Mouse (Mus musculus): ENCODE results near the gene Lamc1. TPM values are rescaled to one million over a fixed set of nuclear protein-coding genes. Genes with fewer than 3 reads are reported as not detected.

The Lamc1 gene
- total and polyA plus RNA-seq, 3 experiments, result 13.1 to 174 (median 32.4) TPM

DNA sequence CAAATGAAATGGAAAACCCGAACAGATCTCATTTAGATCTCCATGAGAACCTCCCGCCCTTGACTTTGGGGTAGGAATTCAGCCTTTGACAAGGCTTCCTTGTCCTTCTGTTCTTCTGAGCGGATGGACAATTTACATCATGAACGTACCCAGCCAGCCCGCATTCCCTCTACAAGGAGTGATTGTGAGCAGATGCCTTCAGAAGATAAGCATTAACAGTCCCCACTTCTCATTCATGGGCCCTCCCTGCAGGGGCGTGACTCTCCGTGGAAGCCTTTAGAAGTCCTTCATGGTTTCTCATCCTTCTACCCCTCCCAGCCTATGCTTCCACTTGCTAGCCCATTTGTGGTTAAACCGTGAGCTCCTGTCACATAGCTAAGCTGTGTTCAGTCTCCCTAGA lies 58.9 kb downstream of the Lamc1 start (continued):
- TF ChIP-seq E2F4 (IDR thresholded peaks at IDR 0.05; ENCODE audit: borderline replicate concordance, low read depth, low read length), result no peak
- TF ChIP-seq NRF1 (IDR thresholded peaks at IDR 0.05; ENCODE audit: insufficient read depth, low read depth, low read length, poor library complexity, severe bottlenecking), result no peak

DNA sequence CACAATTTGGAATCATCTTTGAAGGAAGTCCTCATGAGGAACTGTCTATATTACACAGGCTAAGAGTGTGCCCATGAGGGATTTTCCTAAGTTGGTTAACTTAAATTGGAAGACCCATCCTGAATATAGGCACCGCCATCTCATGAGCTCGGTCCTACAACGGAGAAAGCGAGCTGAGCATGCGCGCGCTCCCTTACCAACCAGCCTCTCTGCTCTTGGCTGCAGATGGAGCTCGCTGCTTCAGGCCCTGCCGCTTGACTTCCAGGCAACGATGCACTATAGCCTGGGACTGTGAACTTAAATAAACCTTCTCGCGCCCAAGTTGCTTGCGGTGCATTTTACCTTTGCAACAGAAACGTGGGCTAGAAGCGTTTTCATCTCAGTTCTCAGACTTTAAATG lies 61.8 kb downstream of the Lamc1 start:
- Histone ChIP-seq H3K4me1 (ENCODE audit: control insufficient read depth in 1 of 2, insufficient read depth in 2 of 2, low read length in 2 of 2) (peaks cover 9 to 16% of the 10 kb centered on the region in 2 experiments), H3K79me2 (ENCODE audit: control insufficient read depth, insufficient read depth, low read length, poor library complexity) (no peaks in the 10 kb centered on the region; the same call in 1 of the 2 replicates), H3K36me3 (ENCODE audit: control insufficient read depth in 1 of 2, insufficient read depth in 2 of 2, low read length in 2 of 2) (peaks cover 0 to 15% of the 10 kb centered on the region in 2 experiments; a peak in 2 of 4 replicates), H3K9ac (ENCODE audit: control insufficient read depth, low read depth, low read length, poor library complexity, severe bottlenecking) (no peak overlapping the region), H3K27ac (ENCODE audit: control insufficient read depth, low read depth, low read length) (no peak overlapping the region), H3K9me3 (replicated peaks; ENCODE audit: insufficient read depth, low read length) (no peaks in the 10 kb centered on the region), H3K4me3 (ENCODE audit: control insufficient read depth in 1 of 2, insufficient read depth in 1 of 2, low read depth in 2 of 2, low read length in 2 of 2) (no peak overlapping the region), H3K27me3 (ENCODE audit: control insufficient read depth in 1 of 2, insufficient read depth in 2 of 2, low read length in 2 of 2) (no peaks in the 10 kb centered on the region)
- TF ChIP-seq HCFC1 (IDR thresholded peaks at IDR 0.05; ENCODE audit: low read depth, low read length) (no peak), MAFK (IDR thresholded peaks at IDR 0.05; ENCODE audit: borderline replicate concordance, low read depth, low read length) (no peak), ZMIZ1 (IDR thresholded peaks at IDR 0.05; ENCODE audit: low read depth, low read length) (no peak), POLR2AphosphoS2 (IDR thresholded peaks at IDR 0.05; ENCODE audit: low read length) (no peak), EP300 (IDR thresholded peaks at IDR 0.05; ENCODE audit: low read depth in 1 of 2, low read length in 2 of 2) (no peak), ELF1 (IDR thresholded peaks at IDR 0.05; ENCODE audit: low read depth, low read length) (no peak), MYC (IDR thresholded peaks at IDR 0.05; ENCODE audit: low read depth, low read length) (no peak), JUND (IDR thresholded peaks at IDR 0.05; ENCODE audit: low read depth, low read length) (no peak), CHD1 (IDR thresholded peaks at IDR 0.05; ENCODE audit: low read depth, low read length) (no peak), BHLHE40 (IDR thresholded peaks at IDR 0.05; ENCODE audit: borderline replicate concordance, low read depth, low read length) (no peak), NRF1 (IDR thresholded peaks at IDR 0.05; ENCODE audit: insufficient read depth, low read depth, low read length, poor library complexity, severe bottlenecking) (no peak), KAT2A (conservative IDR thresholded peaks at IDR 0.05; ENCODE audit: low read depth, low read length) (no peak), NELFE (IDR thresholded peaks at IDR 0.05; ENCODE audit: low read depth, low read length) (no peak), USF2 (IDR thresholded peaks at IDR 0.05; ENCODE audit: borderline replicate concordance in 1 of 2, insufficient read depth in 1 of 2, low read depth in 1 of 2, low read length in 2 of 2) (no peak), MYB (IDR thresholded peaks at IDR 0.05; ENCODE audit: low read depth, low read length) (no peak)
- no peak for DNase-seq (ENCODE audit: low read depth, low spot score)

DNA sequence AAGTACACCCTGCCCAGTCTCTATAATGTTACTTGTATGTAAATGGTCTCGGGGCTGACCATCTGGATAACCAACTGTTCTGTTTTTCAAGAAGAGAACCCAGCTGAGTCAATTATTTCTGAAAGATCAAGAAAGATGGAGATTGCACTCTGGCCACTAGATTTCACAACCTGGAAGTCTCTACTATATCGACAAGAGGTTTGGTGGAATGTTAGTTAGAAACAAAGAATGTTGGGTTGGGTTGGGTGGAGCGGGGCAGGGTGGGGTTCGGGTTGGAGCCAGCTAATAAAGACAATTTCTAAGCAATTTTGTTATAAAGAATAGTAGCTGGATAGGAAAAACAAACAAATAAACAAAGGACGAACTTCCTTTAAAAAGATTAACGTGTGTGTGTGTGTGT lies 62.9 kb downstream of the Lamc1 start:
- Histone ChIP-seq H3K27me3 (ENCODE audit: control insufficient read depth in 1 of 2, insufficient read depth in 2 of 2, low read length in 2 of 2) (no peaks in the 10 kb centered on the region), H3K9ac (ENCODE audit: control insufficient read depth, low read depth, low read length, poor library complexity, severe bottlenecking) (no peak overlapping the region), H3K4me1 (ENCODE audit: control insufficient read depth in 1 of 2, insufficient read depth in 2 of 2, low read length in 2 of 2) (peaks cover 9 to 12% of the 10 kb centered on the region in 2 experiments), H3K36me3 (ENCODE audit: control insufficient read depth in 1 of 2, insufficient read depth in 2 of 2, low read length in 2 of 2) (peaks cover 0 to 13% of the 10 kb centered on the region in 2 experiments; a peak in 2 of 4 replicates), H3K79me2 (ENCODE audit: control insufficient read depth, insufficient read depth, low read length, poor library complexity) (no peaks in the 10 kb centered on the region; the same call in 1 of the 2 replicates), H3K4me3 (ENCODE audit: control insufficient read depth in 1 of 2, insufficient read depth in 1 of 2, low read depth in 2 of 2, low read length in 2 of 2) (no peak overlapping the region), H3K9me3 (replicated peaks; ENCODE audit: insufficient read depth, low read length) (no peaks in the 10 kb centered on the region), H3K27ac (ENCODE audit: control insufficient read depth, low read depth, low read length) (no peak overlapping the region)
- no peak for DNase-seq (ENCODE audit: low read depth, low spot score)
- TF ChIP-seq GABPA (IDR thresholded peaks at IDR 0.05; ENCODE audit: low read depth, low read length) (no peak), TAL1 (IDR thresholded peaks at IDR 0.05; ENCODE audit: low read length) (no peak), USF2 (IDR thresholded peaks at IDR 0.05; ENCODE audit: borderline replicate concordance in 1 of 2, insufficient read depth in 1 of 2, low read depth in 1 of 2, low read length in 2 of 2) (no peak), ELF1 (IDR thresholded peaks at IDR 0.05; ENCODE audit: low read depth, low read length) (no peak), NRF1 (IDR thresholded peaks at IDR 0.05; ENCODE audit: insufficient read depth, low read depth, low read length, poor library complexity, severe bottlenecking) (no peak), HCFC1 (IDR thresholded peaks at IDR 0.05; ENCODE audit: low read depth, low read length) (no peak), UBTF (IDR thresholded peaks at IDR 0.05; ENCODE audit: borderline replicate concordance, insufficient read depth, low read depth, low read length) (no peak), RAD21 (IDR thresholded peaks at IDR 0.05; ENCODE audit: low read depth, low read length) (no peak), POLR2AphosphoS2 (IDR thresholded peaks at IDR 0.05; ENCODE audit: low read length) (no peak), E2F4 (IDR thresholded peaks at IDR 0.05; ENCODE audit: borderline replicate concordance, low read depth, low read length) (no peak), ZNF384 (IDR thresholded peaks at IDR 0.05; ENCODE audit: low read depth, low read length) (no peak), TBP (IDR thresholded peaks at IDR 0.05; ENCODE audit: low read depth, low read length) (no peak), MXI1 (IDR thresholded peaks at IDR 0.05; ENCODE audit: low read depth, low read length) (no peak), USF1 (IDR thresholded peaks at IDR 0.05; ENCODE audit: low read depth, low read length) (no peak), MAX (IDR thresholded peaks at IDR 0.05; ENCODE audit: low read length) (no peak), MAZ (IDR thresholded peaks at IDR 0.05; ENCODE audit: low read depth, low read length) (no peak), GATA1 (IDR thresholded peaks at IDR 0.05; ENCODE audit: low read depth, low read length) (no peak)

Measured in MEL (cell line).